Mouse (Mus musculus): Measurements from ENCODE around the gene Dnaaf2.

Dnaaf2 gene

GRCm38 (mm10) chr12:69207396-69207795 lies 9.2 kb upstream of the Dnaaf2 start:
- in situ Hi-C loops (cut with MboI; ENCODE audit: low pct_unique_long_range_greater_than_20kb in 1 of 2, low sequenced_read_pairs in 2 of 2, unreplicated experiment in 1 of 2) = no loop called here

GRCm38 (mm10) chr12:69204052-69204833 lies 6.0 kb upstream of the Dnaaf2 start, which contains the start of gene Gm49384:
Gene Gm49384 (minus strand): TSS chr12:69204267.
- in situ Hi-C loops (cut with MboI; ENCODE audit: low pct_unique_long_range_greater_than_20kb in 1 of 2, low sequenced_read_pairs in 2 of 2, unreplicated experiment in 1 of 2) = no loop called here

- in situ Hi-C loops (cut with MboI; ENCODE audit: low pct_unique_long_range_greater_than_20kb in 1 of 2, low sequenced_read_pairs in 2 of 2, unreplicated experiment in 1 of 2) = no loop called here
These were observed 756 bp upstream of the Dnaaf2 start for GRCm38 (mm10) chr12:69198985-69199384.

GRCm38 (mm10) chr12:69197378-69198163 lies 658 bp downstream of the Dnaaf2 start:
- in situ Hi-C loops (cut with MboI; ENCODE audit: low pct_unique_long_range_greater_than_20kb in 1 of 2, low sequenced_read_pairs in 2 of 2, unreplicated experiment in 1 of 2) = no loop called here

- in situ Hi-C loops (cut with MboI; ENCODE audit: low pct_unique_long_range_greater_than_20kb in 1 of 2, low sequenced_read_pairs in 2 of 2, unreplicated experiment in 1 of 2) = no loop called here
These were observed 1.5 kb downstream of the Dnaaf2 start, which contains the start of gene Gm49383 for GRCm38 (mm10) chr12:69196444-69197377. Gene Gm49383 (minus strand): TSS chr12:69197104.

DNA sequence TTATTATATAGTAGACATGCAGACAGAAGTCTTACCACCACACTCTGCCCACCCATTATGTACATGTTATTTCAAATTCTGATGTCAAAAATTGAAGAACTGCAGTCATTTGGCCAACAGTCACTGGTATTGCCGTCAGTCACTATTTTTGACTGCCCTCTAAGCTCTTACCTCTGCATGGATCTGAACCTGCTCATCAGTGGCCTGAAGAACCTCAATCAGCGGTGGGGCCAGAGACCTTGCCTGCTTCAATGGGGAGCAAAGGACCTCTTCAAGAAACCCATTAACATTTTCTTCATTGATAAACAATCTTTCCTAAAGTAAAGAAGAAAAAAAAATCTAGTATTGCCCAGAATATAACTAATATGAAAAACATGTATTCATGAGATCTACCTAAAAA lies 5.6 kb downstream of the Dnaaf2 start:
- in situ Hi-C loops (cut with MboI; ENCODE audit: low pct_unique_long_range_greater_than_20kb in 1 of 2, low sequenced_read_pairs in 2 of 2, unreplicated experiment in 1 of 2) = no loop called here

DNA sequence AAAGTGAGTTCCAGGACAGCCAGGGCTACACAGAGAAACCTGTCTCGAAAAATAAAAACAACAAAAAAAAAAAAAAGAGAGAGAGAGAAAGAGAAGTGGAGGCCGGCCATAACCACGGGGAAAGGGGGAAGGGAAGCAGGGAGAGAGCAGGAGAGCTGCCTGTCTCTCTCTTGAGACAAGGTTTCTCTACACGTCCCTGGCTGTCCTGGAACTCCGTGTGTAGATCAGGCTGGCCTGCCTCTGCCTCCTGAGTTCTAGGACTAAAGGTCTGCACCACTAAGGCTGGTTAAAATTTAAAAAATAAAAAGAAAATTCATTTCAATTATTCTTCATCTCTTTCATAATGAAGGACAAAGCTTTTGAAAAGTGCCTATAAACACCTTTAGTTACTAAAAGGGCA lies 6.8 kb downstream of the Dnaaf2 start:
- in situ Hi-C loops (cut with MboI; ENCODE audit: low pct_unique_long_range_greater_than_20kb in 1 of 2, low sequenced_read_pairs in 2 of 2, unreplicated experiment in 1 of 2) = no loop called here

DNA sequence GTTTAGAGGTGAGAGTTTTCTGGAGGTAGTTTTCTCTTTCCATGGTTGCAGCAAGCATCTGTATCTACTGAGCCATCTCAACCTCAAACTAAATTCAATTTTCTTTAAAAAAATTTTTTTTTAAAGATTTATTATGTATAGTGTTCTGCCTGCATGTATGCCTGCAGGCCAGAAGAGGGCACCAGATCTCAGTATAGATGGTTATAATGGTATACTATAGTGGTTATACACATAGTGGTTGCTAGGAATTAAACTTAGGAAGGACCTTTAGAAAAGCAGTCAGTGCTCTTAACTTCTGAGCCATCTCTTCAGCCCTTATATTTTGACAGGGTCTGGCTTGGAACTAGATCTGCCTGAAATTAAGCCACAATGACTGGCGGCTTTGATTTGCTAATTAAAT lies 7.7 kb downstream of the Dnaaf2 start:
- in situ Hi-C loops (cut with MboI; ENCODE audit: low pct_unique_long_range_greater_than_20kb in 1 of 2, low sequenced_read_pairs in 2 of 2, unreplicated experiment in 1 of 2) = no loop called here

DNA sequence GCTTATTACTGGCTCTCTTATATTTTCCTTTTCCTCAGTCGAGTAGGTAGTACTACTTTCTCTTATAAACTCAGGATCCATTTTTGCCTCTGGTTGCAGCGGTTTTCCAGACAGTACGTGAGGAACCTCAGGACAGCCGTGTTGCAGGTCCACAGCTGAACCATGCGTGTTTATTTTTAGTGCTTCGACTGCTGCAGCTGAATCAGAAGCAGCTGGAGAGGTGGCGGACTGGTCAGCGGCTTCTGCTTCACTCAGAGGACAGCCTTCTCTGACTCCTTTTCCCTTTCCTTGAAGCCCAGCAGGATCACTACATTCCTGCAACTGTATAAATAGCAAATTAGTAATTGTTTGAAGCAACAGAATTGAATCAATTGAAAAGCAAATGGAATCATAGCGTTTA lies 8.2 kb downstream of the Dnaaf2 start:
- in situ Hi-C loops (cut with MboI; ENCODE audit: low pct_unique_long_range_greater_than_20kb in 1 of 2, low sequenced_read_pairs in 2 of 2, unreplicated experiment in 1 of 2) = no loop called here

DNA sequence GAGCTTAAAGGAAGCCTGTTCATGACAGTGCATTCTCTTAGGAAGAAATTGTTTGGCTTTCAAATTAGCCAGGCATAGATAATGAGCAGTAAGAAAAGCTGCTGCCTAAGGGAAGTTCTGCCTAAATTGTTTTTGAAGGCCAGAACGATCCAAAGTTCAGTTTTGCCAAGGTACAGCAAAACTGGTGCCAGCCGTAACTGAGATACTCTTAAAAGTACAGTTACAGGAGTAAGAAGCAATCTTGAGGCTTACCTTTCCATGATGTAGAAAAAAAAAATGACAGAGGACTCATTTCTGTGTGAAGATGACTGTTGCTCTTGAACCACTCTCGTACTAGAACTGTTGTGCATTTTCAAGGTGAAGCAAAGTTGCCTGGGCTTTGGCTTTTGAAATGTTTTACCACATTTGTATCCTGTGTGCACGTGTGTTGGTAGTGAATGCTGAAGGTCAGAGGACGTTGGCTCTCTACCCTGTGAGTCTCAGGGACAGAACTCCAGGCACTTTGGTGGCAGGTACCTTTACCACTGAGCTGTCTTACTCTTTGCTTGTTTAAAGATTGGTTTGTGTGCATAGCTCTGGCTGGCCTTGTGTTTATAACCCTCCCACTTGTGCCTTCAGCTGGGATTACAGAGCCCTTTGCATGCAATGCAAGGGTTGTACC lies 11.3 kb downstream of the Dnaaf2 start:
- in situ Hi-C loops (cut with MboI; ENCODE audit: low pct_unique_long_range_greater_than_20kb in 1 of 2, low sequenced_read_pairs in 2 of 2, unreplicated experiment in 1 of 2) = no loop called here

- in situ Hi-C loops (cut with MboI; ENCODE audit: low pct_unique_long_range_greater_than_20kb in 1 of 2, low sequenced_read_pairs in 2 of 2, unreplicated experiment in 1 of 2) = no loop called here
These were observed 12.9 kb downstream of the Dnaaf2 start for GRCm38 (mm10) chr12:69185371-69185770.

GRCm38 (mm10) chr12:69184342-69185295 lies 13.6 kb downstream of the Dnaaf2 start:
- in situ Hi-C loops (cut with MboI; ENCODE audit: low pct_unique_long_range_greater_than_20kb in 1 of 2, low sequenced_read_pairs in 2 of 2, unreplicated experiment in 1 of 2) = no loop called here

GRCm38 (mm10) chr12:69183583-69184308 lies 14.5 kb downstream of the Dnaaf2 start, which contains the start of the genes Rpl36al and Mgat2:
Gene Rpl36al (minus strand): TSS chr12:69184083.
Gene Mgat2 (plus strand): TSS chr12:69184157.
- in situ Hi-C loops (cut with MboI; ENCODE audit: low pct_unique_long_range_greater_than_20kb in 1 of 2, low sequenced_read_pairs in 2 of 2, unreplicated experiment in 1 of 2) = no loop called here

DNA sequence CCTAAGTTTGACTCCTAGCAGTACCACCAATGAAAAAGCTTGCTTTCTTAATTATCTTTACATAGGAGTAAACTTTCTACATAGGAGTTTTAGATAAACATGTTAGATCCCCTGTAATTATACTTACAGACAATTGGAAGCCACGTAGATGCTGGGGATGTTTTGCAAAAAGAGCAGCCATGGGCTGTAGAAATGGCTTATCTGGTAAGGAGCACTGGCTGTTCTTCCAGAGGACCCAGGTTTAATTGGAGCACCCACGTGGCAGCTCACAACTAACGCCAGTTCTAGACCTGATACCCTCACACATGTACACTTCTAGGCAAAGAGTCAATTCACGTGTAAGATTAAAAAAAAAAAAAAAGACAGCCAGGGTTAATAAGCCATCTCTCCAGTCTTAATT lies 16.4 kb downstream of the Dnaaf2 start:
- in situ Hi-C loops (cut with MboI; ENCODE audit: low pct_unique_long_range_greater_than_20kb in 1 of 2, low sequenced_read_pairs in 2 of 2, unreplicated experiment in 1 of 2) = no loop called here

GRCm38 (mm10) chr12:69179371-69179770 lies 18.9 kb downstream of the Dnaaf2 start:
- in situ Hi-C loops (cut with MboI; ENCODE audit: low pct_unique_long_range_greater_than_20kb in 1 of 2, low sequenced_read_pairs in 2 of 2, unreplicated experiment in 1 of 2) = no loop called here

- in situ Hi-C loops (cut with MboI; ENCODE audit: low pct_unique_long_range_greater_than_20kb in 1 of 2, low sequenced_read_pairs in 2 of 2, unreplicated experiment in 1 of 2) = no loop called here
These were observed 20.7 kb downstream of the Dnaaf2 start for GRCm38 (mm10) chr12:69177526-69177925.
